Mouse (Mus musculus): ENCODE results near the gene Obsl1.

- TF ChIP-seq CTCF (IDR thresholded peaks at IDR 0.05; ENCODE audit: low read depth) = no peak
- no peak for TF ChIP-seq EP300 (IDR thresholded peaks at IDR 0.05; ENCODE audit: low read depth)
Observed at GRCm38 (mm10) chr1:75547351-75547750, 41.1 kb upstream of the Obsl1 start.

All from liver, embryonic 14.5 days (tissue).